In genomic region chr14:118657206-118657605, GRCm38 (mm10) we compare ENCODE assay signal across 23 mouse cellular contexts. TPM values are rescaled to one million over a fixed set of nuclear protein-coding genes. Genes with fewer than 3 reads are reported as not detected.
A peak's percentile ranks its signal among the peaks of the same experiment; 100 is the strongest.
DNase-seq lines count a peak whose midpoint lies in the region; ATAC-seq and TF ChIP-seq lines count a peak whose summit lies in the region.
"Had no signal": no experiment of that assay in that cellular context is flagged by ENCODE, and none has a peak within 500 bp of the region (broad histone marks: within the 10 kb centered on the region; RNA-seq: fewer than 3 reads in every experiment).

No protein-coding gene starts in this region.

- 50% methylated on average over 4 of the region's 4 CpGs for WGBS in kidney, embryonic 14.5 days
- WGBS in liver, postnatal 0 days (ENCODE audit: insufficient replicate concordance): 34% methylated on average over 4 of the region's 4 CpGs

- in situ Hi-C loops in CH12.LX (cut with MboI; ENCODE audit: low pct_ligation_motif_present, low pct_unique_long_range_greater_than_20kb, low sequenced_read_pairs): no loop called here

- no peak for TF ChIP-seq CTCF in CH12.LX (conservative IDR thresholded peaks at IDR 0.05 in 1 of 2, IDR thresholded peaks at IDR 0.05 in 1 of 2; ENCODE audit: low read depth in 2 of 2, low read length in 2 of 2)
- no peak for TF ChIP-seq CTCF in liver, postnatal 0 days (IDR thresholded peaks at IDR 0.05; ENCODE audit: low read depth)
- no peak for TF ChIP-seq CTCF in gastrocnemius, adult 2 months (IDR thresholded peaks at IDR 0.05)

- TF ChIP-seq EP300 in CH12.LX (IDR thresholded peaks at IDR 0.05; ENCODE audit: low read length): no peak; the same call in 1 of the 2 replicates
- TF ChIP-seq EP300 in liver, postnatal 0 days (IDR thresholded peaks at IDR 0.05; ENCODE audit: low read depth): no peak

- intact Hi-C loops in gastrocnemius, adult 2 months (cut with DNase I): no loop called here

- ATAC-seq in kidney, embryonic 14.5 days (ENCODE audit: low FRiP score, low TSS enrichment): no peak
- peak; percentile 33 for ATAC-seq in liver, postnatal 0 days
- ATAC-seq: hindbrain, postnatal 0 days had no signal

- no peak for TF ChIP-seq RAD21 in CH12.LX (IDR thresholded peaks at IDR 0.05; ENCODE audit: low read depth, low read length)

- no peak overlapping the region for H3K4me3 ChIP-seq in kidney, embryonic 14.5 days (ENCODE audit: low read length)
- no peak overlapping the region for H3K4me3 ChIP-seq in CH12.LX (replicated peaks in 1 of 3; ENCODE audit: low read depth in 2 of 3, low read length in 2 of 3, poor library complexity in 1 of 3)
- H3K4me3 ChIP-seq in liver, postnatal 0 days (ENCODE audit: low read depth, low read length): no peak overlapping the region
- H3K4me3 ChIP-seq in gastrocnemius, adult 2 months: no peak overlapping the region
- H3K4me3 ChIP-seq: forebrain, embryonic 10.5 days; heart, adult 2 months; heart, embryonic 15.5 days; layer of hippocampus, adult 2 months; neural tube, embryonic 15.5 days had no signal

- H3K4me1 ChIP-seq in kidney, embryonic 14.5 days (ENCODE audit: control insufficient read depth, insufficient read depth, low read length): peaks cover 22% of the 10 kb centered on the region
- H3K4me1 ChIP-seq in CH12.LX (ENCODE audit: control insufficient read depth in 1 of 2, insufficient read depth in 2 of 2): peaks cover 20 to 51% of the 10 kb centered on the region in 2 experiments
- peaks cover 7% of the 10 kb centered on the region for H3K4me1 ChIP-seq in liver, postnatal 0 days (ENCODE audit: insufficient read depth)

- DNase-seq in kidney, postnatal 10 days: no peak
- no peak for DNase-seq in CH12.LX (ENCODE audit: extremely low read depth)
- DNase-seq in c-Kit-positive CD71-positive TER-119-negative erythroid progenitor cells, embryonic 14.5 days (ENCODE audit: low read depth): peak; percentile 48
- no peak for DNase-seq in liver, postnatal 0 days
- no peak for DNase-seq in urinary bladder, adult 2 months (ENCODE audit: low spot score)
- DNase-seq in gastrocnemius, adult 2 months: no peak
- DNase-seq in B cell, adult 2 months: no peak
- DNase-seq: adrenal gland, postnatal 10 days; cerebellum, adult 11 months; cerebellum, postnatal 14 days; gastrocnemius, postnatal 14 days; heart, adult 2 months; heart, postnatal 4 days; kidney, adult 9 months; layer of hippocampus, postnatal 36 days; spleen, adult 18-20 months had no signal

- no peak overlapping the region for H3K4me2 ChIP-seq in kidney, embryonic 14.5 days (replicated peaks; ENCODE audit: low read depth, low read length)
- no peak overlapping the region for H3K4me2 ChIP-seq in CH12.LX (ENCODE audit: insufficient read depth, low read depth, poor library complexity, severe bottlenecking)
- peak overlapping the region; percentile 4; the same call in 1 of the 2 replicates for H3K4me2 ChIP-seq in liver, postnatal 0 days (ENCODE audit: low read depth, low read length)
- H3K4me2 ChIP-seq: heart, embryonic 15.5 days; neural tube, embryonic 15.5 days had no signal

- no peaks in the 10 kb centered on the region for H3K9me3 ChIP-seq in kidney, embryonic 14.5 days (ENCODE audit: control insufficient read depth, low read length)
- no peaks in the 10 kb centered on the region for H3K9me3 ChIP-seq in CH12.LX (replicated peaks; ENCODE audit: low read length)
- H3K9me3 ChIP-seq in liver, postnatal 0 days (ENCODE audit: low read length): no peaks in the 10 kb centered on the region
- H3K9me3 ChIP-seq: forebrain, embryonic 10.5 days; heart, embryonic 15.5 days; neural tube, embryonic 15.5 days had no signal

- H3K79me2 ChIP-seq in CH12.LX (replicated peaks; ENCODE audit: control insufficient read depth, extremely low read depth, insufficient read depth, poor library complexity, severe bottlenecking): no peaks in the 10 kb centered on the region

- H3K27ac ChIP-seq in kidney, embryonic 14.5 days (ENCODE audit: low read depth, low read length): peak overlapping the region; percentile 62; the same call in 1 of the 2 replicates
- peak overlapping the region; percentile 43; the same call in 1 of the 2 replicates for H3K27ac ChIP-seq in CH12.LX (ENCODE audit: insufficient read depth, low read depth)
- peak overlapping the region; percentile 39 for H3K27ac ChIP-seq in liver, postnatal 0 days (ENCODE audit: low read depth)
- no peak overlapping the region for H3K27ac ChIP-seq in gastrocnemius, adult 2 months
- H3K27ac ChIP-seq: heart, adult 2 months; heart, embryonic 15.5 days; hindbrain, postnatal 0 days; layer of hippocampus, adult 2 months; neural tube, embryonic 15.5 days had no signal

- no peak overlapping the region for H3K9ac ChIP-seq in kidney, embryonic 14.5 days (ENCODE audit: low read depth, low read length)
- no peak overlapping the region for H3K9ac ChIP-seq in CH12.LX (ENCODE audit: insufficient read depth, low read depth)
- no peak overlapping the region; the same call in 1 of the 2 replicates for H3K9ac ChIP-seq in liver, postnatal 0 days (replicated peaks)
- H3K9ac ChIP-seq: heart, embryonic 15.5 days; neural tube, embryonic 15.5 days had no signal

- no peaks in the 10 kb centered on the region for H3K36me3 ChIP-seq in kidney, embryonic 14.5 days (ENCODE audit: control insufficient read depth, insufficient read depth, low read length)
- peaks cover 33 to 61% of the 10 kb centered on the region in 2 experiments for H3K36me3 ChIP-seq in CH12.LX (replicated peaks in 1 of 2; ENCODE audit: control insufficient read depth in 1 of 2, insufficient read depth in 1 of 2, low read length in 1 of 2)
- no peaks in the 10 kb centered on the region for H3K36me3 ChIP-seq in liver, postnatal 0 days (replicated peaks; ENCODE audit: insufficient read depth, low read length)
- H3K36me3 ChIP-seq: forebrain, embryonic 10.5 days; heart, embryonic 15.5 days; neural tube, embryonic 15.5 days had no signal

- H3K27me3 ChIP-seq in kidney, embryonic 14.5 days (ENCODE audit: control insufficient read depth, insufficient read depth, low read length): no peaks in the 10 kb centered on the region
- H3K27me3 ChIP-seq in CH12.LX (replicated peaks): no peaks in the 10 kb centered on the region
- no peaks in the 10 kb centered on the region for H3K27me3 ChIP-seq in liver, postnatal 0 days (ENCODE audit: insufficient read depth, low read length)
- H3K27me3 ChIP-seq: heart, embryonic 15.5 days; neural tube, embryonic 15.5 days; Patski had no signal

- dilution Hi-C loops in CH12.LX (cut with MboI; ENCODE audit: extremely low pct_ligation_motif_present, extremely low pct_unique_long_range_greater_than_20kb, low sequenced_read_pairs): no loop called here

- TF ChIP-seq POLR2A in CH12.LX (IDR thresholded peaks at IDR 0.05; ENCODE audit: low read depth, low read length): no peak

TF ChIP-seq in CH12.LX, 34 proteins besides CTCF, POLR2A, EP300 and RAD21:
- TF ChIP-seq MAX (IDR thresholded peaks at IDR 0.05; ENCODE audit: low read length) (no peak), RCOR1 (conservative IDR thresholded peaks at IDR 0.05; ENCODE audit: low read depth, low read length) (no peak), MAZ (IDR thresholded peaks at IDR 0.05; ENCODE audit: low read depth, low read length) (no peak), TCF12 (IDR thresholded peaks at IDR 0.05; ENCODE audit: low read depth, low read length) (no peak), POLR2AphosphoS2 (IDR thresholded peaks at IDR 0.05; ENCODE audit: low read depth, low read length) (no peak), SMC3 (IDR thresholded peaks at IDR 0.05; ENCODE audit: low read depth, low read length) (no peak), USF1 (IDR thresholded peaks at IDR 0.05; ENCODE audit: low read depth, low read length) (no peak), IRF4 (IDR thresholded peaks at IDR 0.05; ENCODE audit: low read depth, low read length) (no peak), ZNF384 (IDR thresholded peaks at IDR 0.05; ENCODE audit: low read depth, low read length) (no peak), CHD2 (IDR thresholded peaks at IDR 0.05; ENCODE audit: low read length) (no peak), USF2 (conservative IDR thresholded peaks at IDR 0.05; ENCODE audit: low read depth, low read length) (no peak), JUND (conservative IDR thresholded peaks at IDR 0.05; ENCODE audit: low read depth, low read length) (no peak), MAFK (IDR thresholded peaks at IDR 0.05; ENCODE audit: insufficient replicate concordance, low read length) (no peak), ZC3H11A (IDR thresholded peaks at IDR 0.05; ENCODE audit: low read depth, low read length) (no peak), ELF1 (IDR thresholded peaks at IDR 0.05; ENCODE audit: low read depth, low read length) (no peak), UBTF (IDR thresholded peaks at IDR 0.05; ENCODE audit: low read depth, low read length) (no peak), MEF2A (IDR thresholded peaks at IDR 0.05; ENCODE audit: borderline replicate concordance, low read depth, low read length) (no peak), HCFC1 (IDR thresholded peaks at IDR 0.05; ENCODE audit: low read depth, low read length) (no peak), ETS1 (conservative IDR thresholded peaks at IDR 0.05; ENCODE audit: low read depth, low read length) (no peak), MXI1 (IDR thresholded peaks at IDR 0.05; ENCODE audit: low read depth, low read length) (no peak)

RNA-seq across cellular contexts. Expression of gene Abcc4, which starts 48.8 kb away (rescaled TPM):
- polyA plus RNA-seq in kidney, embryonic 14.5 days (2014; fragmentation: Nextera tagmentation; extraction: Ambion mirVana): 5.4 and 12.2 TPM in 2 replicates
- total RNA-seq in CH12.LX (2012; rRNA removed) (22.4 and 28.7 TPM in 2 replicates), CH12.LX (2014; rRNA removed) (10.4 and 10.5 TPM in 2 replicates)
- 23.3 and 26.5 TPM in 2 replicates for polyA plus RNA-seq in CH12.LX (2012; ENCODE audit: insufficient read length, low read depth)
- polyA plus RNA-seq in liver, postnatal 0 days (2015; fragmentation: Nextera tagmentation; extraction: Ambion mirVana): 1.1 and 1.2 TPM in 2 replicates
- polyA plus RNA-seq in urinary bladder, adult 2 months (2012; rRNA removed): 25.8 and 34.0 TPM in 2 replicates
- 10 to 100 TPM; 10.1 to 12.2 TPM for total RNA-seq in gastrocnemius, adult 2 months (2021)
